ENCODE assay signal across 14 mouse cellular contexts in genomic region chr8:10363654-10364406, GRCm38 (mm10).
DNase-seq lines count a peak whose midpoint lies in the region; ATAC-seq lines count a peak whose summit lies in the region.
"Had no signal": no experiment of that assay in that cellular context is flagged by ENCODE, and none has a peak within 500 bp of the region (broad histone marks: within the 10 kb centered on the region; RNA-seq: fewer than 3 reads in every experiment).

No protein-coding gene starts in this region.

- no peak for ATAC-seq in heart, embryonic 13.5 days (ENCODE audit: extremely low read depth, insufficient number of reproducible peaks, low FRiP score, low TSS enrichment)
- ATAC-seq in kidney, embryonic 16.5 days (ENCODE audit: low FRiP score, low TSS enrichment): peak; percentile 71
- ATAC-seq in megakaryocyte-erythroid progenitor cell, adult 5-6 weeks (replicated peaks; ENCODE audit: low FRiP score, low TSS enrichment, poor library complexity, severe bottlenecking): no peak
- ATAC-seq: intestine, postnatal 0 days; lung, postnatal 0 days had no signal

- no peak for DNase-seq in heart, adult 11 months
- no peak for DNase-seq in kidney, adult 11 months
- peak; percentile 20 to 23 for DNase-seq in right cerebral cortex, adult 2 months (ENCODE audit: low spot score in 2 of 2)
- DNase-seq in right cerebral cortex, postnatal 36 days (ENCODE audit: low spot score in 2 of 2): no peak
- DNase-seq: adrenal gland, postnatal 14 days; cerebellum, postnatal 10 days; left cerebral cortex, postnatal 4 days; liver, embryonic 13.5 days had no signal

- H3K4me1 ChIP-seq in heart, embryonic 13.5 days: peaks cover 19% of the 10 kb centered on the region
- 0 out of 2 replicates have a peak, but pooled peaks cover 5% of the 10 kb centered on the region for H3K4me1 ChIP-seq in kidney, embryonic 16.5 days (ENCODE audit: insufficient read depth, low read length)
- H3K4me1 ChIP-seq: liver, embryonic 13.5 days had no signal

- H3K36me3 ChIP-seq in heart, embryonic 13.5 days: no peaks in the 10 kb centered on the region
- no peaks in the 10 kb centered on the region for H3K36me3 ChIP-seq in kidney, embryonic 16.5 days (ENCODE audit: insufficient read depth, low read length)
- H3K36me3 ChIP-seq: liver, embryonic 13.5 days had no signal

- H3K27ac ChIP-seq in heart, embryonic 13.5 days (replicated peaks): no peak overlapping the region
- H3K27ac ChIP-seq in kidney, embryonic 16.5 days (ENCODE audit: low read length): no peak overlapping the region
- H3K27ac ChIP-seq: liver, embryonic 13.5 days had no signal

- H3K9ac ChIP-seq in heart, embryonic 13.5 days: peak overlapping the region; percentile 53; the same call in 1 of the 2 replicates
- no peak overlapping the region for H3K9ac ChIP-seq in kidney, embryonic 16.5 days (replicated peaks; ENCODE audit: low read length)
- H3K9ac ChIP-seq: liver, embryonic 13.5 days had no signal

- peak overlapping the region; percentile 57 for H3K4me2 ChIP-seq in heart, embryonic 13.5 days
- peak overlapping the region; percentile 16; the same call in 1 of the 2 replicates for H3K4me2 ChIP-seq in kidney, embryonic 16.5 days (replicated peaks; ENCODE audit: low read depth, low read length)
- H3K4me2 ChIP-seq: liver, embryonic 13.5 days had no signal

- WGBS in heart, embryonic 13.5 days: 21% methylated on average over 13 of the region's 13 CpGs
- 35% methylated on average over 13 of the region's 13 CpGs for WGBS in kidney, embryonic 16.5 days

- H3K4me3 ChIP-seq in heart, embryonic 13.5 days: peak overlapping the region; percentile 27
- H3K4me3 ChIP-seq in kidney, embryonic 16.5 days (ENCODE audit: low read length): no peak overlapping the region
- H3K4me3 ChIP-seq: erythroblast, embryonic 14.5 days; liver, embryonic 13.5 days had no signal

- H3K9me3 ChIP-seq in heart, embryonic 13.5 days: no peaks in the 10 kb centered on the region
- no peaks in the 10 kb centered on the region for H3K9me3 ChIP-seq in kidney, embryonic 16.5 days (ENCODE audit: low read length)
- H3K9me3 ChIP-seq: liver, embryonic 13.5 days had no signal

- H3K27me3 ChIP-seq in heart, embryonic 13.5 days (replicated peaks): 0 out of 2 replicates have a peak, but pooled peaks cover 6% of the 10 kb centered on the region
- H3K27me3 ChIP-seq in kidney, embryonic 16.5 days (ENCODE audit: insufficient read depth, low read length): no peaks in the 10 kb centered on the region
- H3K27me3 ChIP-seq: liver, embryonic 13.5 days had no signal

Comparison
In these comparisons a context has a peak if more than half of its experiments do, and no peak if none do; other contexts are left out.
1. DNase-seq: peak in right cerebral cortex, adult 2 months (2 of 2); none in heart, adult 11 months (single experiment), kidney, adult 11 months (single experiment) and right cerebral cortex, postnatal 36 days (0 of 2).